Mouse (Mus musculus): ENCODE data around the gene Reln. TPM values are rescaled to one million over a fixed set of nuclear protein-coding genes. Genes with fewer than 3 reads are reported as not detected.

Gene Reln
- polyA plus RNA-seq, 1 experiment from 2014 or later: 6.5 TPM

GRCm38 (mm10) chr5:22241560-22241959, 102.9 kb downstream of the Reln start:
- Histone ChIP-seq H3K27ac (ENCODE audit: low read depth, low read length) (no peak overlapping the region), H3K36me3 (ENCODE audit: control insufficient read depth, insufficient read depth, low read length) (no peaks in the 10 kb centered on the region), H3K9me3 (replicated peaks; ENCODE audit: control insufficient read depth, low read length) (no peaks in the 10 kb centered on the region), H3K4me1 (ENCODE audit: control insufficient read depth, insufficient read depth, low read length) (no peaks in the 10 kb centered on the region), H3K4me2 (no peak overlapping the region), H3K9ac (ENCODE audit: low read depth, low read length) (no peak overlapping the region), H3K27me3 (ENCODE audit: control insufficient read depth, insufficient read depth, low read length) (no peaks in the 10 kb centered on the region), H3K4me3 (ENCODE audit: low read depth, low read length) (no peak overlapping the region)
- ATAC-seq (replicated peaks; ENCODE audit: insufficient number of reproducible peaks, low FRiP score, low TSS enrichment): no peak
- 83% methylated on average over 4 of the region's 4 CpGs for WGBS (ENCODE audit: insufficient replicate concordance)

- H3K4me1 ChIP-seq (ENCODE audit: control insufficient read depth, insufficient read depth, low read length): no peaks in the 10 kb centered on the region
- no peaks in the 10 kb centered on the region for H3K27me3 ChIP-seq (ENCODE audit: control insufficient read depth, insufficient read depth, low read length)
- no peak for ATAC-seq (replicated peaks; ENCODE audit: insufficient number of reproducible peaks, low FRiP score, low TSS enrichment)
- H3K4me3 ChIP-seq (ENCODE audit: low read depth, low read length): no peak overlapping the region
- no peaks in the 10 kb centered on the region for H3K36me3 ChIP-seq (ENCODE audit: control insufficient read depth, insufficient read depth, low read length)
- no peak overlapping the region for H3K9ac ChIP-seq (ENCODE audit: low read depth, low read length)
- H3K4me2 ChIP-seq: no peak overlapping the region
- WGBS (ENCODE audit: insufficient replicate concordance): 59% methylated on average over 6 of the region's 6 CpGs
- H3K9me3 ChIP-seq (replicated peaks; ENCODE audit: control insufficient read depth, low read length): no peaks in the 10 kb centered on the region
- no peak overlapping the region for H3K27ac ChIP-seq (ENCODE audit: low read depth, low read length)
Observed at GRCm38 (mm10) chr5:22236801-22237200, 107.7 kb downstream of the Reln start.

- no peak overlapping the region for H3K4me3 ChIP-seq (ENCODE audit: low read depth, low read length)
- H3K9ac ChIP-seq (ENCODE audit: low read depth, low read length): no peak overlapping the region
- H3K4me1 ChIP-seq (ENCODE audit: control insufficient read depth, insufficient read depth, low read length): no peaks in the 10 kb centered on the region
- no peaks in the 10 kb centered on the region for H3K27me3 ChIP-seq (ENCODE audit: control insufficient read depth, insufficient read depth, low read length)
- H3K27ac ChIP-seq (ENCODE audit: low read depth, low read length): no peak overlapping the region
- ATAC-seq (replicated peaks; ENCODE audit: insufficient number of reproducible peaks, low FRiP score, low TSS enrichment): peak; percentile 59; the same call in 1 of the 2 replicates
- no peaks in the 10 kb centered on the region for H3K36me3 ChIP-seq (ENCODE audit: control insufficient read depth, insufficient read depth, low read length)
- 0 out of 2 replicates have a peak, but pooled peaks cover 3% of the 10 kb centered on the region for H3K9me3 ChIP-seq (replicated peaks; ENCODE audit: control insufficient read depth, low read length)
- 63% methylated on average over 4 of the region's 4 CpGs for WGBS (ENCODE audit: insufficient replicate concordance)
- no peak overlapping the region for H3K4me2 ChIP-seq
Observed at GRCm38 (mm10) chr5:22224515-22224914, 120.0 kb downstream of the Reln start.

GRCm38 (mm10) chr5:22223940-22224339, 120.6 kb downstream of the Reln start:
- Histone ChIP-seq H3K36me3 (ENCODE audit: control insufficient read depth, insufficient read depth, low read length) (no peaks in the 10 kb centered on the region), H3K4me3 (ENCODE audit: low read depth, low read length) (no peak overlapping the region), H3K4me1 (ENCODE audit: control insufficient read depth, insufficient read depth, low read length) (no peaks in the 10 kb centered on the region), H3K9ac (ENCODE audit: low read depth, low read length) (no peak overlapping the region), H3K9me3 (replicated peaks; ENCODE audit: control insufficient read depth, low read length) (0 out of 2 replicates have a peak, but pooled peaks cover 3% of the 10 kb centered on the region), H3K4me2 (no peak overlapping the region), H3K27me3 (ENCODE audit: control insufficient read depth, insufficient read depth, low read length) (no peaks in the 10 kb centered on the region), H3K27ac (ENCODE audit: low read depth, low read length) (no peak overlapping the region)
- 69% methylated on average over 2 of the region's 2 CpGs for WGBS (ENCODE audit: insufficient replicate concordance)
- no peak for ATAC-seq (replicated peaks; ENCODE audit: insufficient number of reproducible peaks, low FRiP score, low TSS enrichment)

GRCm38 (mm10) chr5:22208311-22209021, 136.0 kb downstream of the Reln start:
- Histone ChIP-seq H3K9ac (ENCODE audit: low read depth, low read length) (no peak overlapping the region), H3K27me3 (ENCODE audit: control insufficient read depth, insufficient read depth, low read length) (no peaks in the 10 kb centered on the region), H3K36me3 (ENCODE audit: control insufficient read depth, insufficient read depth, low read length) (no peaks in the 10 kb centered on the region), H3K4me1 (ENCODE audit: control insufficient read depth, insufficient read depth, low read length) (no peaks in the 10 kb centered on the region), H3K4me3 (ENCODE audit: low read depth, low read length) (no peak overlapping the region), H3K9me3 (replicated peaks; ENCODE audit: control insufficient read depth, low read length) (no peaks in the 10 kb centered on the region), H3K4me2 (no peak overlapping the region), H3K27ac (ENCODE audit: low read depth, low read length) (no peak overlapping the region)
- no peak for ATAC-seq (replicated peaks; ENCODE audit: insufficient number of reproducible peaks, low FRiP score, low TSS enrichment)
- WGBS (ENCODE audit: insufficient replicate concordance): 84% methylated on average over 8 of the region's 8 CpGs

GRCm38 (mm10) chr5:22197926-22198325, 146.6 kb downstream of the Reln start:
- no peak for ATAC-seq (replicated peaks; ENCODE audit: insufficient number of reproducible peaks, low FRiP score, low TSS enrichment)
- Histone ChIP-seq H3K9me3 (replicated peaks; ENCODE audit: control insufficient read depth, low read length) (no peaks in the 10 kb centered on the region), H3K4me1 (ENCODE audit: control insufficient read depth, insufficient read depth, low read length) (no peaks in the 10 kb centered on the region), H3K4me3 (ENCODE audit: low read depth, low read length) (no peak overlapping the region), H3K9ac (ENCODE audit: low read depth, low read length) (no peak overlapping the region), H3K27ac (ENCODE audit: low read depth, low read length) (no peak overlapping the region), H3K27me3 (ENCODE audit: control insufficient read depth, insufficient read depth, low read length) (no peaks in the 10 kb centered on the region), H3K4me2 (no peak overlapping the region), H3K36me3 (ENCODE audit: control insufficient read depth, insufficient read depth, low read length) (no peaks in the 10 kb centered on the region)
- WGBS (ENCODE audit: insufficient replicate concordance): 66% methylated on average over 2 of the region's 2 CpGs

- Histone ChIP-seq H3K9ac (ENCODE audit: low read depth, low read length) (no peak overlapping the region), H3K4me3 (ENCODE audit: low read depth, low read length) (no peak overlapping the region), H3K36me3 (ENCODE audit: control insufficient read depth, insufficient read depth, low read length) (no peaks in the 10 kb centered on the region), H3K27ac (ENCODE audit: low read depth, low read length) (no peak overlapping the region), H3K27me3 (ENCODE audit: control insufficient read depth, insufficient read depth, low read length) (no peaks in the 10 kb centered on the region), H3K9me3 (replicated peaks; ENCODE audit: control insufficient read depth, low read length) (no peaks in the 10 kb centered on the region), H3K4me2 (no peak overlapping the region), H3K4me1 (ENCODE audit: control insufficient read depth, insufficient read depth, low read length) (no peaks in the 10 kb centered on the region)
- WGBS (ENCODE audit: insufficient replicate concordance): 84% methylated on average over 2 of the region's 2 CpGs
- ATAC-seq (replicated peaks; ENCODE audit: insufficient number of reproducible peaks, low FRiP score, low TSS enrichment): no peak
Observed at GRCm38 (mm10) chr5:22196891-22197290, 147.6 kb downstream of the Reln start.

- H3K9me3 ChIP-seq (replicated peaks; ENCODE audit: control insufficient read depth, low read length): no peaks in the 10 kb centered on the region
- H3K27me3 ChIP-seq (ENCODE audit: control insufficient read depth, insufficient read depth, low read length): no peaks in the 10 kb centered on the region
- no peaks in the 10 kb centered on the region for H3K4me1 ChIP-seq (ENCODE audit: control insufficient read depth, insufficient read depth, low read length)
- no peak overlapping the region for H3K9ac ChIP-seq (ENCODE audit: low read depth, low read length)
- H3K4me2 ChIP-seq: no peak overlapping the region
- 84% methylated on average over 4 of the region's 4 CpGs for WGBS (ENCODE audit: insufficient replicate concordance)
- no peak for ATAC-seq (replicated peaks; ENCODE audit: insufficient number of reproducible peaks, low FRiP score, low TSS enrichment)
- no peak overlapping the region for H3K4me3 ChIP-seq (ENCODE audit: low read depth, low read length)
- H3K36me3 ChIP-seq (ENCODE audit: control insufficient read depth, insufficient read depth, low read length): no peaks in the 10 kb centered on the region
- H3K27ac ChIP-seq (ENCODE audit: low read depth, low read length): no peak overlapping the region
Observed at GRCm38 (mm10) chr5:22196476-22196875, 148.0 kb downstream of the Reln start.

- H3K27me3 ChIP-seq (ENCODE audit: control insufficient read depth, insufficient read depth, low read length): no peaks in the 10 kb centered on the region
- H3K4me2 ChIP-seq: no peak overlapping the region
- no peak for ATAC-seq (replicated peaks; ENCODE audit: insufficient number of reproducible peaks, low FRiP score, low TSS enrichment)
- H3K9ac ChIP-seq (ENCODE audit: low read depth, low read length): no peak overlapping the region
- H3K4me3 ChIP-seq (ENCODE audit: low read depth, low read length): no peak overlapping the region
- WGBS (ENCODE audit: insufficient replicate concordance): 75% methylated on average over 8 of the region's 8 CpGs
- no peaks in the 10 kb centered on the region for H3K36me3 ChIP-seq (ENCODE audit: control insufficient read depth, insufficient read depth, low read length)
- no peaks in the 10 kb centered on the region for H3K4me1 ChIP-seq (ENCODE audit: control insufficient read depth, insufficient read depth, low read length)
- H3K27ac ChIP-seq (ENCODE audit: low read depth, low read length): no peak overlapping the region
- no peaks in the 10 kb centered on the region for H3K9me3 ChIP-seq (replicated peaks; ENCODE audit: control insufficient read depth, low read length)
Observed at GRCm38 (mm10) chr5:22195352-22195941, 149.1 kb downstream of the Reln start.
